Mouse (Mus musculus) embryonic facial prominence, embryonic 14.5 days (tissue): ENCODE measurements around the gene Gm20708. TPM values are rescaled to one million over a fixed set of nuclear protein-coding genes. Genes with fewer than 3 reads are reported as not detected.
"Not testable (repeated sequence)": the region's sequence is repeated elsewhere in the genome, so short reads cannot be mapped to it uniquely, and the experiment has no call there.

Experiments
- ATAC-seq: fragments of 200-750 bp; cut with Nextera tagmentation; 2 replicates; pipeline ENCODE4 v1.8.0; 2017; ENCODE audit warnings: low read depth, moderate number of reproducible peaks, moderate TSS enrichment
- DNase-seq: peaks from one replicate; pipeline ENCODE4 v3.0.0-alpha.2; 2015; ENCODE audit warnings: low spot score
- H3K27ac ChIP-seq: fragments of 300-500 bp; sonication (generic); replicated peaks from 2 replicates; pipeline ENCODE4 v1.5.1; 2014; ENCODE audit warnings: low read depth, mild to moderate bottlenecking, low read length, moderate library complexity
- H3K27me3 ChIP-seq: fragments of 300-500 bp; sonication (generic); replicated peaks from 2 replicates; pipeline ENCODE4 v1.6.1; 2014; ENCODE audit warnings: low read length; ENCODE audit not compliant: control insufficient read depth, insufficient read depth
- H3K36me3 ChIP-seq: fragments of 300-500 bp; sonication (generic); 2 replicates; pipeline ENCODE4 v1.6.1; 2014; ENCODE audit warnings: low read length, mixed read lengths; ENCODE audit not compliant: control insufficient read depth, insufficient read depth
- H3K4me1 ChIP-seq: fragments of 300-500 bp; sonication (generic); 2 replicates; pipeline ENCODE4 v1.6.1; 2014; ENCODE audit warnings: antibody characterized with exemption, low read length; ENCODE audit not compliant: control insufficient read depth, insufficient read depth
- H3K4me2 ChIP-seq: fragments of 300-500 bp; sonication (generic); 2 replicates; pipeline ENCODE4 v1.6.1; 2014; ENCODE audit warnings: low read depth, mild to moderate bottlenecking, low read length, moderate library complexity, mixed read lengths
- H3K4me3 ChIP-seq: fragments of 300-500 bp; sonication (generic); 2 replicates; pipeline ENCODE4 v1.5.1; 2014; ENCODE audit warnings: low read depth, mild to moderate bottlenecking, low read length
- H3K9ac ChIP-seq: fragments of 300-500 bp; sonication (generic); 2 replicates; pipeline ENCODE4 v1.6.1; 2014; ENCODE audit warnings: low read depth, mild to moderate bottlenecking, low read length, moderate library complexity, mixed read lengths
- H3K9me3 ChIP-seq: fragments of 300-500 bp; sonication (generic); 2 replicates; pipeline ENCODE4 v1.6.1; 2016; ENCODE audit warnings: low read length; ENCODE audit not compliant: control insufficient read depth
- WGBS: fragments of 180-500 bp; shearing (Covaris S2); extraction: QIAGEN DNeasy Blood & Tissue Kit; methylation state at CpG from one replicate; pipeline ENCODE4 v1.1.7; 2014; 5-methylcytosine and 5-hydroxymethylcytosine counted together
- polyA plus RNA-seq: library from polyadenylated mRNA; unstranded; fragments of >200 nt; fragmentation: Nextera tagmentation; extraction: Ambion mirVana; gene quantifications from 2 replicates; pipeline ENCODE4 v1.2.1, GENCODE M21; 2014

The Gm20708 gene
- polyA plus RNA-seq, 1 experiment from 2014 or later, result 0.86 TPM

DNA sequence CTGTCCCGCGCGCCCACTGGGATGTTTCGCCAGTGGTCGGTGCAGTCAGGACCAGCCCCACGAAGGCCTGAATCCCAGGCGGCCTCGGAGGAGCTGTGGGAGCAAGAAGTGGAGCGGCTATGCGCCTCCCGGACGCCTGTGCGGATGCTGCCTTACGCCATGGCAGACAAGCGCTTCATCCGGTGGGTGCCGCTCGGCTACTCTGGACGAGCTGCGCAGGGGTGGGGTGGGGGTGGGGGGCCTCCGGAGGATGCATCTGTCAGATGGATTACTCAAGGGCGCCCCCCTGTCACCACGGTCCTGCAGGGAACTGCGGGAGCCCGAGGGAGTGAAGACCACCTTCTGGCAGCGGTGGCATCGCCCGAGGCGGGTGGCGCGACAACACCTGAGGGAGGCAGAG lies 26.4 kb upstream of the Gm20708 start:
- peak overlapping the region; percentile 57 for H3K4me2 ChIP-seq
- DNase-seq (peak; percentile 59), ATAC-seq (no peak)
- no peak overlapping the region for H3K27ac ChIP-seq
- peak overlapping the region; percentile 53 for H3K9ac ChIP-seq
- 6% methylated on average over 19 of the region's 31 CpGs for WGBS
- peak overlapping the region; percentile 29 for H3K4me3 ChIP-seq
- H3K4me1 ChIP-seq, result peaks cover 33% of the 10 kb centered on the region
- peaks cover 4% of the 10 kb centered on the region; the same call in 1 of the 2 replicates for H3K27me3 ChIP-seq
- no peaks in the 10 kb centered on the region for H3K9me3 ChIP-seq
- H3K36me3 ChIP-seq, result no peaks in the 10 kb centered on the region

DNA sequence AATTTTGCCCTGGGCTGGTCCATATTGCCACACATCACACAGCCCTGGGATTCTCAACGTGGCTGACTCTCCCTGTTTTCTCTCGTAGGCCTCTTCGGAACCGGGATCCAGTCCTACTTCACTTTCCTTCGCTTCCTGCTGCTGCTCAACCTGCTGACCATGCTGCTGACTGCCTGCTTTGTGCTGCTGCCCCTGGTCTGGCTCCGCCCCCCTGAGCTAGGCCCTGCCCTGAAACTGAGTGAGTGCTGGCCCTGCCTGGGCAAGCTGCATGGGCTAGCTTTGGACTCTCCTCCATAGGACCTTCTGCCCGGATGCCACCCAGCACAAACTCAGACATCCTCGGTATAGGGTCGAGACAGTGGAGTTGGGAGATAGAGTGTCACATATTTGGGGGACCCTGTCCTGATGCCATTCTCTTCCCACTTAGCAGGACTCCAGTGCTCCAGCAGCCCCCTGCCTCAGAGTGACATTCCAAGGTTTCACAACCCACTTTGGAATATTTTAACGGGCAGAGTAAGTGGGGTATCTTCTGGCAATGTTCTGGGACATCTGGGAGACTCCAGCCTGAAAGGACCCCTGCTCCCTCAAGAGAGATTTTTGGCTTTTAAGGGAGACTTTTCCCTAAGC lies 25.7 kb upstream of the Gm20708 start:
- DNase-seq (no peak), ATAC-seq (no peak)
- H3K9me3 ChIP-seq, result no peaks in the 10 kb centered on the region
- no peak overlapping the region for H3K9ac ChIP-seq
- H3K36me3 ChIP-seq, result no peaks in the 10 kb centered on the region
- H3K27me3 ChIP-seq, result peaks cover 4% of the 10 kb centered on the region; the same call in 1 of the 2 replicates
- WGBS, result 35% methylated on average over 10 of the region's 10 CpGs
- H3K4me3 ChIP-seq, result peak overlapping the region; percentile 29; the same call in 1 of the 2 replicates
- peak overlapping the region; percentile 57 for H3K4me2 ChIP-seq
- H3K27ac ChIP-seq, result no peak overlapping the region
- H3K4me1 ChIP-seq, result peaks cover 31% of the 10 kb centered on the region

DNA sequence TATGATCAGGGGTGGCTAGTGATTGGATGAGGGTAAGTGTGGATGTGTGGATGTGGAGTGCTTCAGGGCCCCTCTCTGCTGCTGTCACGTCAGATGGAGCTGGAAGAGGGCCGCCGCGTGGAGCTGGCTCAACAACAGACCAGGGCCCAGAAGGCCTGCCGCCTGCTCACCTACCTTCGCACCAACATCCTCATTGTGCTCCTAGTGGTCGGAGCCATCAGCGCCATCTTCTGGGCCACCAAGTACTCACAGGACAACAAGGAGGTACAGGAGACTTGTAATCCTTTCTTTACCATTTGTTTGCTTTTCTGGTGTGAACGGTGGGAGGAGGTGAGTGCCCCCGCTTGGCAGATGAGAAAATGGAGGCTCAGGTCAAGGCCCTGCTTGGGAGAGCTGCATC lies 23.2 kb upstream of the Gm20708 start:
- DNase-seq (no peak), ATAC-seq (no peak)
- Histone ChIP-seq H3K4me2 (no peak overlapping the region), H3K9me3 (no peaks in the 10 kb centered on the region), H3K4me1 (peaks cover 11% of the 10 kb centered on the region), H3K27me3 (peaks cover 4% of the 10 kb centered on the region; the same call in 1 of the 2 replicates), H3K36me3 (no peaks in the 10 kb centered on the region), H3K4me3 (no peak overlapping the region), H3K27ac (no peak overlapping the region), H3K9ac (no peak overlapping the region)
- WGBS, result 13% methylated on average over 10 of the region's 10 CpGs

DNA sequence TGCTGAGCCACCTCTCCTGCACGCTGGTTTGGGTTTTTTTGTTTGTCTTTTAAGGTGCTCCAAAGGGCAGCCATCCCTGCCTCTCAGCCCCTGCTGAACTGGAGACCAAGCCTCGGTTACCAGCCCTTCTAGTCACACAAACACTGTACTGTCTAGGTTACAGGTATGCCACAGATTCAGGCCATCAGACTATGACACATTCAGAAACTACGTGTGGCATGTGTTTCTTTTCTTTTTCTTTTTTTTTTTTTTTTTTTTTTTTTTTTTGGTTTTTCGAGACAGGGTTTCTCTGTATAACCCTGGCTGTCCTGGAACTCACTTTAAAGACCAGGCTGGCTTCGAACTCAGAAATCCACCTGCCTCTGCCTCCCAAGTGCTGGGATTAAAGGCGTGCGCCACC lies 21.0 kb upstream of the Gm20708 start:
- not testable (repeated sequence) for H3K4me1 ChIP-seq, H3K27me3 ChIP-seq, H3K36me3 ChIP-seq, DNase-seq, H3K9ac ChIP-seq, H3K4me2 ChIP-seq, H3K4me3 ChIP-seq, H3K9me3 ChIP-seq, H3K27ac ChIP-seq, ATAC-seq
- 81% methylated on average over 7 of the region's 7 CpGs for WGBS

DNA sequence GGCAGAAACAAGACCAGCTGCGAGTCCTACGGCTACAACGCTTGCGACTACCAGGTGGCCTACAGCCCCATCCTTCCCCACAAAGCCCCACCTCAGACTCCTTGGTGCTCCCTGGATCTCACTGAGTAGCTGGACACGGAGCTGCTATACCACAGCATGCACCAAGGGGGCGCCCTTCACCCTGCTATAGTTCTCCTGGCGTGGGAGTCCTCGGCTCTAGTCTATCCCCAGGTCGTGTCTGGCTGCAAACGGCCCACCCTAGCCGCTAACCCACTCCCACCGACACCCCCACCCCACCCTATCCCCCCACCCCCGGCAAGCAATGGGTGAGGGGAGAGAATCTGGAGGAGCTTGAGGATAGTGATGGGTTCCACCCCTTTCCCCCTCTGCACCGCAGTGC lies 19.2 kb upstream of the Gm20708 start:
- Histone ChIP-seq H3K36me3 (no peaks in the 10 kb centered on the region), H3K27me3 (no peaks in the 10 kb centered on the region), H3K4me3 (no peak overlapping the region), H3K9ac (0 out of 2 replicates have a peak overlapping the region, but pooled peaks have one; percentile 25), H3K9me3 (no peaks in the 10 kb centered on the region), H3K4me1 (peaks cover 9% of the 10 kb centered on the region), H3K27ac (no peak overlapping the region), H3K4me2 (peak overlapping the region; percentile 35)
- WGBS, result 5% methylated on average over 8 of the region's 14 CpGs
- peak; percentile 43 for DNase-seq
- ATAC-seq, result peak; percentile 35; the same call in 1 of the 2 replicates

DNA sequence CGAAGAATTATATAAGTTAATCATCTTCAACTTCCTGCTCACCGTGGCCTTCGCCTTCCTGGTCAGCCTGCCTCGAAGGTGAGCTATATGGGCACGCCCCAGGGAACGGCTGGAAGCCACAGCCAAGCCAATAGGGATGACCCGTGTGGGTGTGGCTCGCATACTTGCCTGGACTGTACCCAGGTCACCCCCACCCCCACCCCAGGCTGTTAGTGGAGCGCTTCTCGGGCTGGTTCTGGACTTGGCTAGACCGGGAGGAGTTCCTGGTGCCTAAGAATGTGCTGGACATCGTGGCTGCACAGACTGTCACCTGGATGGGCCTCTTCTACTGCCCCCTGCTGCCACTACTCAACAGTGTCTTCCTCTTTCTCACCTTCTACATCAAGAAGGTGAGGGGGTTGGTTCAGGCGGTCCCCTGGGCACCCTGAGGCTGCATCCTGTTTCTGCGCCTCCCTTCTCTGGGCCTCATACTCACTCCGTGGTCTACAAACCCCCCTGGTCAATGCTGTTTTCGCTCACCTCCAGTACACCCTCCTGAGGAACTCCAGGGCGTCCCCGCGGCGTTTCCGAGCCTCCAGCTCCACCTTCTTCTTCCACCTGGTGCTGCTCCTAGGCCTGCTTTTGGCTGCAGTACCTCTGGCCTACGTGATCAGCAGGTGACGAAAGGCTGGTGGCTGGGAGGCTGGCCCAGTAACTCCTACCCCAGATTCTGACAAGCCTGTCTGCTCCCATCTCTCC lies 18.6 kb upstream of the Gm20708 start:
- no peak overlapping the region for H3K27ac ChIP-seq
- 32% methylated on average over 20 of the region's 23 CpGs for WGBS

DNA sequence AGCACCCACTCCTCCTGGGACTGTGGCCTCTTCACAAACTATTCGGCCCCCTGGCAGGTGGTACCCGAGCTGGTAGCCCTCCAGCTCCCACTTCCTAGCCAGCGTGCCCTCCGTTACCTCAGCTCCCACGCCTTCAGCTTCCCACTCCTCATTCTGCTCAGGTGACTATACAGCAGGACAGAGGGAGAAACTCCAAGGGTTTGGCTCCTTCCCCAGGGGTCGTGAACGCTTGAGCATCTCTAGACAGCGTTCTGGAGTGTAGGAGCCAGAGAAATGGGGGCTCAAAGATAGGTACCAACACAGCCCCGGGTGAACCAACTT lies 18.1 kb upstream of the Gm20708 start:
- peaks cover 9% of the 10 kb centered on the region for H3K4me1 ChIP-seq
- DNase-seq (no peak), ATAC-seq (no peak)
- H3K4me3 ChIP-seq, result no peak overlapping the region
- H3K9ac ChIP-seq, result no peak overlapping the region
- no peaks in the 10 kb centered on the region for H3K27me3 ChIP-seq
- 88% methylated on average over 9 of the region's 9 CpGs for WGBS
- no peak overlapping the region for H3K4me2 ChIP-seq
- no peaks in the 10 kb centered on the region for H3K36me3 ChIP-seq
- H3K9me3 ChIP-seq, result no peaks in the 10 kb centered on the region
- H3K27ac ChIP-seq, result no peak overlapping the region

More for the DNA sequence above, 18.6 kb upstream of the Gm20708 start:
- no peak overlapping the region for H3K9ac ChIP-seq
- no peak overlapping the region for H3K4me3 ChIP-seq
- ATAC-seq (no peak), DNase-seq (no peak)
- no peaks in the 10 kb centered on the region for H3K27me3 ChIP-seq
- H3K36me3 ChIP-seq, result no peaks in the 10 kb centered on the region
- no peaks in the 10 kb centered on the region for H3K9me3 ChIP-seq
- peaks cover 9% of the 10 kb centered on the region for H3K4me1 ChIP-seq
- H3K4me2 ChIP-seq, result peak overlapping the region; percentile 35

DNA sequence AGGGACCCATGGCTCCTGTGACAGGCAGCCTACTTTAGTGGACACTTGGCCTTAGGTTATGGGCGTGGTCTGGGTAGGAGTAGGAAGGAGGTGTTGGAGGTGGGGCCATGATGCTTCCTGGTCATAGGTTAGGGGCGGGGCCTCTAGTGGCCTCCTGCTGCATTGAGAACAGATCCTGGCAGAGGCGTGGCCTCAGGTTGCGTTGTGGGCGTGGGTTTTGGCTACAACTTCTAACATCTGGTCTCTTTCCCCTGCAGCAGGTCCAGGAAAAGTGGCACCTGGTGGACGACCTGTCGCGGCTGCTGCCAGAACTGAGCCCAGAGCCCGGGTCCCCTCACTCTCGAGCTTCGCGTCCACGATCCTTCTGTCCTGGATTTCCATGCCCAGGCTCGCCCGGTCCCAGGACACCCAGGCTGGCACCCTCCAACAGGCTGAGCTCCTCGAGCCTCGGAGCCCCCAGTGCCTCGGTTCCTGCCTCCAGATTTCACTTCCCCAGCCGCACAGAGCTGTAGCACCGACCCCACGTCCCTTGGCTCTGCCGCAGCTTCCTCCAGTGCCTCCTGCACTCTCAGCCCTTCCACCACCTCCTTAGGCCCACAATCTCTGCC lies 17.1 kb upstream of the Gm20708 start:
- WGBS, result 3% methylated on average over 22 of the region's 22 CpGs
- Histone ChIP-seq H3K4me1 (peaks cover 9% of the 10 kb centered on the region), H3K27ac (no peak overlapping the region), H3K9ac (peak overlapping the region; percentile 46; the same call in 1 of the 2 replicates), H3K4me3 (peak overlapping the region; percentile 16; the same call in 1 of the 2 replicates), H3K27me3 (no peaks in the 10 kb centered on the region), H3K4me2 (peak overlapping the region; percentile 49), H3K36me3 (no peaks in the 10 kb centered on the region), H3K9me3 (no peaks in the 10 kb centered on the region)
- peak; percentile 66 for DNase-seq
- ATAC-seq, result peak; percentile 19; the same call in 1 of the 2 replicates
